Mouse (Mus musculus) urinary bladder, postnatal 25 days (tissue): Measurements from ENCODE around the gene Tmem203.

ENCODE experiments used
- DNase-seq: peaks from one replicate; pipeline ENCODE4 v3.0.0; 2022; ENCODE audit warnings: low spot score

Tmem203 gene

GRCm38 (mm10) chr2:25263623-25264285, 8.5 kb downstream of the Tmem203 start:
- DNase-seq = no peak

GRCm38 (mm10) chr2:25264286-25264660, 9.0 kb downstream of the Tmem203 start:
- DNase-seq = no peak

DNA sequence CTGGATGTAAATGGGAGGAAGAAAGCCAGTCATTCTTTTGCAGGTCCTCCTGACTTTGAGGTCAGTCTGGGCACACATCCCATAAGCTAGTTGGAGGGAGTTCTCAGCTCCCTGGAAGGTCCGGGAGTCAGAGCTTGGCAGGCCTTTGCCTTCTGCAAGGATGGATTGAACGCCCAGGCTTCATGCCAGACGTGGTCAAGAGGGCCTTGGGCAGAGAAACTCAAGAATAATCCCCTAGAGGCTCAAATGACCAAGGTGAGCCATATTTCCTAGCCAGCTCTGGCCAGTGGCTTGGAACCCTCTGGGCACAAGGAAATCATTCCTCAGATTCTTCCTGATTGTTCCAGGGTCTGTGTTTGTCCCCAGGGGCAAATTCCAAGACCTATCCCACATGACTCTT, 9.6 kb downstream of the Tmem203 start:
- DNase-seq = no peak

DNA sequence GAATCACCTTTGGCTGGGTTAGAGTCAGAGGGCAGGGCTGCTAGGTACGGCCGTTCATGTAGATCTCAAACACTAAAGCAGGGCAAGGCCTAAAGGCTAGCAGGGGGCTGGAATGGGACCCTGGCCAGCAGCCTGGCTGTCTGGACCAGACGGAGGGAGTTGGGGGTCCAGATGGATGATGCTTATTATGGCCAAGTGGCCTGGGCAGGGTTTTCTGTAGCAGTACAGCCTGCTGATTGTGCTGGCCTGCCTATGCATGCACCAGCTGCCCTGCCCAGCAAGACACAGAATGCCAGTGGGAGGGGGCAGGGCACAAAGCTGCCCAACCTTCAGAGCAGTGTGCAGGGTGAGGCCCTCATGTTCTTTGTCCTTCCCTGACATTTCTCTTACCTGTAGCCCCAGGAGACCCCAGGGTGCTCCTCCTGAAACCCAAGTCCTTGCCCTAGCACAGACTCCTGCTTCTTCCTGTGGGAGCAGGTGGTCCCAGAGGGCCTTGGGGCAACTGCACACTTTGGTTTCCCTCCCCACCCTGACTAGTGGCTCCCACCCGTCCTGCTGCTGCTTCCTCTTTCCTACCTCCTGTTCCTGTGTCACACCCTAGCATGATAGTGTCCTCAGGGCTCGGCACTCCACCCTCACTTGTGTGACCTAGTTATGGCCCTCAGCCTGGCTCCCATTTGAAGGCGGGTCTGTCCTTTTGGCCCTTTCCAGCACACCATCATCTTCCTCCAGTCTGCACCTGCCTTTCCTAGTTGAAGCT, 10.8 kb downstream of the Tmem203 start:
- peak; percentile 46 for DNase-seq

GRCm38 (mm10) chr2:25266720-25267119, 11.5 kb downstream of the Tmem203 start:
- DNase-seq = peak; percentile 28

GRCm38 (mm10) chr2:25267241-25267640, 12.0 kb downstream of the Tmem203 start:
- DNase-seq = no peak

DNA sequence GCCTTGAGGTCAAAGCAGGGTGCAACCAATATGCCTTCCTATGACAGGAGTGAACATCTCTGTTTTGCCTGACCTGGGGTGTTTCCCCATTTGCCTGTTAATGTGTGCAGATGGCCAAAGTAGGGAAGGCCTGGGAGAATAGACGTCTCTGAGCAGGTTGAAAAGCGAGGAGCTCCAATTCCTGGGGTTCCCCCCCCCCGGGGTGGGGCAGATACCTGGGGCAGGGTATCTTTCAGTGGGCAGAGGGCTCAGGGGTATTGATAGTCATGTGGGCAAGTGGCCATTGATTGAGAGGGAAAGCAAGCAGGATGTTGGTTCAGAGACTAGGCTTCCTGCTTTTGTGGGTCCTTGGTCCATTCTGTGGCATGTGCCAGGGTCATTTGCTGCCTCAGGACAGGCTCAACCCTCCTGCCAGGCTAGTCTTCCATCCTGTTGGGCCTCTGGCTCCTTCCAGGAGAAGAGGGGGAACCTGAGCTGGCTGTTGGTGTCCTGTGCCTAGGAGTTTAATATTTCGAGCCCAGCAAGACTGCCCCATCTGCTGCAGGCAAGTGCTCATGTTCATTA, 12.6 kb downstream of the Tmem203 start:
- no peak for DNase-seq

DNA sequence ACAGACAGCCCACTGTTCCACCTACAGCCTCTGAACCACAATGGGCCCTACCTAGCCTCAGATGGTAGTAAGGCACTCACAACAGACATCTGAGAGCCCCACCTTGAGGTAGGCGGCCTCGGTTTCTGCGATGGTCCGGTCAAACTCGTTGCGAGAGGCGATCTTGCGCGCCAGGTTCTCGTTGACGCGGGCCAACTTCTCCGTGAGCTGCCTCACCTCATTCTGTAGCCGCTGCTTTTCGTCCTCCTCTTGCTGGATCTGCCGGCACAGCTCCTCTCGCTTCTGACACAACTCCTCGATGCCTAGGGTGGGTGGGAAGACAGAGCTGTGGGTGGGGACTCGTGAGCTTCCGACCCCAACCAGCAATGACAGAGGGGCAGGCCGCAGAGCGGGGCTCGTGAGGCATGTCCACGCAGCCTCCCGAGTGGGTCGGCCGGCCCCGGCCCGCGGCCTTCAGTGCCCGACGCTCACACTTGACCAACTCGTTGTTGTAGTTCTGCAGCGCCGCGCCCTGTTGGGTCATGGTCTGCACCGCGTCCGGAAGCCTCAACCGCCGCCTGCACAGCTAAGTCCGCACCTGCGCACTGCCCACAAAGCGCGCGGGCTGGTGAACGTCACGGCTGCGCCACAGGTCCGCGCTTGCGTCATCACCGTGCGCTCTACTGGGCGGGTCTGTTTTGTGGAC, 16.7 kb downstream of the Tmem203 start, which contains the start of the genes Ssna1 and Anapc2:
Gene Ssna1 (minus strand): TSS at position 612 of the 685 bp plus-strand sequence.
Gene Anapc2 (plus strand): TSS at position 652 of the 685 bp plus-strand sequence.
- peak; percentile 99 for DNase-seq

DNA sequence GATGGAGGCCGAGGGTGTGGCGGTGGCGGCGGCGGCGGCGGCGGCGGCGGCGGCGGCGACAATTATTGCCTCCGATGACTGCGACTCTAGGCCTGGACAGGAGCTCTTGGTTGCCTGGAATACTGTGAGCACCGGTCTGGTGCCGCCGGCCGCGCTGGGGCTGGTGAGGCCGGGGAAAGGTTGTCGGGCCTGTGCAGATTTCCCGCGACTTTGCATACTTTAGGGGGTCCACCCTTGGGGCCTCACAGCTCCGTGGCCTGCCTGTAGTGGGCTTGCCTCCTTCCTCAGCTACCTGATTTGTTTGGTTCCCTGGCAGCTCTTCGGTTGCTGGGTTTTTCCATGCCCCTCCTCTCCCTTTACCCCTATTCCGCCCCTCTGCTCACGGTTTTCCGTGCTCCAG, 17.3 kb downstream of the Tmem203 start:
- DNase-seq = no peak

DNA sequence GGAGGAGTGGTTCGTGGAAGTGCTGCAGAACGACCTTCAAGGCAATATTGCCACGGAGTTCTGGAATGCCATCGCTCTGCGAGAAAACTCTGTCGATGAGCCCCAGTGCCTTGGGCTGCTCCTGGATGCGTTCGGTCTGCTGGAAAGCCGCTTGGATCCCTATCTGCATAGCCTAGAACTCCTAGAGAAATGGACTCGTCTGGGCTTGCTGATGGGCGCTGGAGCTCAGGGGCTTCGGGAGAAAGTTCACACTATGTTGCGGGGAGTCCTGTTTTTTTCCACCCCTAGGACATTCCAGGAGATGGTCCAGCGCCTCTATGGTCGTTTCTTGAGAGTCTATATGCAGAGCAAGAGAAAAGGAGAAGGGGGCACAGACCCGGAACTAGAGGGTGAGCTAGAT, 17.8 kb downstream of the Tmem203 start:
- no peak for DNase-seq

GRCm38 (mm10) chr2:25278928-25279882, 24.0 kb downstream of the Tmem203 start:
- peak; percentile 84 for DNase-seq

DNA sequence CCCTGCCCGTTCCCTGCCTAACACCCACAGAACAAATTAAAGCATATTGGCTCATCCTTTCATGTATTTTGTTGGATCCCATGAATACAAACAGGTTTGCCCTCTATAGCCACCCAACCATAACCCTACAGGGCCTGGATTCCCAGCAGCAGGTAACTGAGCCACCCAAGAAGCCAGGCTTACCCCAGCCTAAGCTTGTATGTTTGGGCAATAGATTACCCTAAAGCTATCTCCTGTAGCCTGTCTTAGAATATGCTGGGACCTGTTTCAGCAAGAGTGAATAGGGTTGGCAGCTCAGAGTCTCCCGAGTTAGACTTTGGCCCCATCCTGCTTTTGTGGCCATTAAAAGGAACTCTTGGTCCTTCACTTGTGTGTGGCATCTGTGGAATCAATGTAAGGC, 30.3 kb downstream of the Tmem203 start:
- no peak for DNase-seq

DNA sequence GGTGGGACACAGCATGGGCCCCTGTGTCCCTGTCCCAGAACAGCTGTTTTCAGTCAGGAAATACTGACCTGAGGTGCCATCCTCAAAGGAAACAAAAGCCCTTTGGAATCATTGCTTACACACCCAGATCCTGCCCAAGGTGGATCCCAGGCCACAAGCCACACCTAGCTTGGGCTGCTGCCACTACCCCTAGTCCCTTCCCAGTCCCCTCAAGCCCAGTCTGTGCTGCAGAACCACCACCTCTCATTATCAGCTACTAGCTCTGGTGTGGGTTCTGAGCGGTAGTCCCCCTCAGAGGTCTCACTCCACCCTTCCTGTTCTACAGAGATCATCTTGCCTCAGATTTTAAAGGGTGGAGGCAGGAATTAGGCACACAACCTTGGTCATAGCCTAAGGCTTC, 31.1 kb downstream of the Tmem203 start:
- no peak for DNase-seq

DNA sequence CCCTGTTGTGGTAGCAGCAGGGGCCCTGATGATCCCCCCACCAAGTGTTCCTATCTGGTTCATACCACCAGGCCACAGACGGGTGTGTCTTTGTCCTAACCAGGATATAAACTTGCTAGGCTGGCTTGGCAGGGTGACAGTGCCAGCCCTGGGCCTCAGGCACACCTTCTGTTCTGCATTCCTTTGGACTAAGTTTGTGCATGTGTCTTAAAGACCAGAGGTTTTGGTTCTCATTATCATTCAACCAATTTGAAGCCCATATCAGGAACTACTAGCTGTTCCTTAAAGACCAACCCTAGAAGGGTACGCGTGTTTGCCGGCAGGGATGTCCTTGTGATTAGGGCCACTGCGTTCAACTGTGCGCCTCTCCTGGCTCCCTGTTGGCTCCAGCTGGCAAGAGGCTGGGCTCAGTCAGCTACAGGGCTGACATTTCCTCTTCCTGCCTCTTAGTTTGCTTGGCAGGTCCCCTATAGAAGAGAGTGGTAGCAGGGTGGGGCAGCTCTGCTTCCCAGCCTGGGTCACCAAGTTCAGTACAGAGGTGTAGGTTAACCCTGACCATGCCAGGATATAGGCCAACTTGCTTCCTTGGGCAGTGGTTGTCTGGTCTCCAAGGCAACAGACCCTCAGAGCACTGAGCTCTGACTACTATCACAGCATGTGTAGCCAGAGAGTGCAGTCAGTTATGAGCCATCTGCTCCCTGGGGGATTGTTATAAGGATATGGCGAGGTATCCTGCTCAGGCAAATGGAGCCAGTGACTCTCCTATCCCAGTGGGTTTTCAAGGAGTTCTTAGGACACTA, 31.8 kb downstream of the Tmem203 start:
- DNase-seq = peak; percentile 59

- no peak for DNase-seq
Observed at GRCm38 (mm10) chr2:25287927-25288649, 32.8 kb downstream of the Tmem203 start, which contains the start of gene Tmem210. Gene Tmem210 (plus strand): TSS chr2:25288145.

- DNase-seq = no peak
Observed at GRCm38 (mm10) chr2:25288734-25289345, 33.6 kb downstream of the Tmem203 start.

- DNase-seq = no peak
Observed at GRCm38 (mm10) chr2:25289651-25290050, 34.4 kb downstream of the Tmem203 start, which contains the start of gene Lrrc26. Gene Lrrc26 (plus strand): TSS chr2:25289915.

GRCm38 (mm10) chr2:25290101-25290815, 35.0 kb downstream of the Tmem203 start:
- no peak for DNase-seq

DNA sequence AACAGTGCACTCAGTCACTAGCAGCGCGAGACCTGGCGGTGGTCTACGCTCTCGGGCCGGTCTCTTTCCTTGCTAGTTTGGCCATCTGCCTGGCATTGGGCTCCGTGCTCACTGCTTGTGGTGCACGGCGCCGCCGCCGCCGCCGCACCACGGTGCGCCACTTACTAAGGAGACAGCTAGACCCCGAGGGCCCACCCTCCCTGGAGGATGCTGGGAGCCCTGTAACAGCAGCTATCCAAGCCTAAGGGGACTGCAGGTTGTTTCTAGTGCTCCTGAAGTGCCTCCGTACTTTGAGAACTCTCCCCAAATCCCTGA, 35.5 kb downstream of the Tmem203 start:
- no peak for DNase-seq
